Mouse (Mus musculus) heart, embryonic 10.5 days (tissue): ENCODE results near the gene Zswim3. TPM values are rescaled to one million over a fixed set of nuclear protein-coding genes. Genes with fewer than 3 reads are reported as not detected.
A peak's percentile ranks its signal among the peaks of the same experiment; 100 is the strongest.

Experiments
- DNase-seq: peaks from one replicate; pipeline ENCODE4 v3.0.0-alpha.2; 2017; ENCODE audit warnings: low spot score
- H3K27ac ChIP-seq: fragments of 300-500 bp; sonication (generic); 2 replicates; pipeline ENCODE4 v1.5.1; 2016; ENCODE audit warnings: mild to moderate bottlenecking
- H3K27me3 ChIP-seq: fragments of 300-500 bp; sonication (generic); 2 replicates; pipeline ENCODE4 v1.6.1; 2016; ENCODE audit warnings: mild to moderate bottlenecking; ENCODE audit not compliant: poor library complexity, insufficient read depth, severe bottlenecking
- H3K36me3 ChIP-seq: fragments of 300-500 bp; sonication (generic); 2 replicates; pipeline ENCODE4 v1.6.1; 2016; ENCODE audit warnings: mild to moderate bottlenecking, moderate library complexity
- H3K4me1 ChIP-seq: fragments of 300-500 bp; sonication (generic); 2 replicates; pipeline ENCODE4 v1.6.1; 2016; ENCODE audit warnings: mild to moderate bottlenecking
- H3K4me3 ChIP-seq: fragments of 300-500 bp; sonication (generic); 2 replicates; pipeline ENCODE4 v1.5.1; 2016; ENCODE audit warnings: mild to moderate bottlenecking, moderate library complexity
- H3K9me3 ChIP-seq: fragments of 300-500 bp; sonication (generic); 2 replicates; pipeline ENCODE4 v1.6.1; 2016; ENCODE audit warnings: mild to moderate bottlenecking, moderate library complexity
- WGBS: fragments of 180-500 bp; shearing (Covaris S2); methylation state at CpG from one replicate; pipeline ENCODE4 v1.1.7; 2016; 5-methylcytosine and 5-hydroxymethylcytosine counted together
- polyA plus RNA-seq: library from polyadenylated mRNA; unstranded; fragments of >200 nt; fragmentation: Nextera tagmentation; extraction: Ambion mirVana; gene quantifications from 2 replicates; pipeline ENCODE4 v1.2.1, GENCODE M21; 2016

Zswim3 gene
- polyA plus RNA-seq, 1 experiment from 2014 or later = 9.7 TPM

GRCm38 (mm10) chr2:164867566-164867965 is 62.7 kb downstream of the Zswim3 start:
- H3K4me3 ChIP-seq = no peak overlapping the region
- peak overlapping the region; percentile 74 for H3K27ac ChIP-seq
- H3K9me3 ChIP-seq = 0 out of 2 replicates have a peak, but pooled peaks cover 5% of the 10 kb centered on the region
- no peaks in the 10 kb centered on the region for H3K36me3 ChIP-seq
- H3K4me1 ChIP-seq = peaks cover 9% of the 10 kb centered on the region
- H3K27me3 ChIP-seq = peaks cover 4% of the 10 kb centered on the region; the same call in 1 of the 2 replicates
- WGBS = 91% methylated on average over 7 of the region's 7 CpGs
- no peak for DNase-seq

GRCm38 (mm10) chr2:164868491-164868890 is 63.6 kb downstream of the Zswim3 start:
- peaks cover 9% of the 10 kb centered on the region for H3K4me1 ChIP-seq
- no peak overlapping the region for H3K27ac ChIP-seq
- H3K4me3 ChIP-seq = no peak overlapping the region
- 0 out of 2 replicates have a peak, but pooled peaks cover 5% of the 10 kb centered on the region for H3K9me3 ChIP-seq
- no peak for DNase-seq
- peaks cover 4% of the 10 kb centered on the region; the same call in 1 of the 2 replicates for H3K27me3 ChIP-seq
- no peaks in the 10 kb centered on the region for H3K36me3 ChIP-seq
- 68% methylated on average over 7 of the region's 7 CpGs for WGBS

Other genes starting within 250 kb of the Zswim3 start
- 11.1 and 28.0 TPM in 2 replicates for gene Wfdc2, start 242.7 kb upstream of the Zswim3 start, polyA plus RNA-seq
- gene Spint3, start 231.6 kb upstream of the Zswim3 start, polyA plus RNA-seq = not detected in 2 replicates
- gene Wfdc6a, start 219.7 kb upstream of the Zswim3 start, polyA plus RNA-seq = not detected in 2 replicates
- gene Eppin, start 211.5 kb upstream of the Zswim3 start, polyA plus RNA-seq = not detected in 2 replicates
- not detected in 2 replicates for gene Wfdc6b, start 191.6 kb upstream of the Zswim3 start, polyA plus RNA-seq
- gene Wfdc8, start 191.5 kb upstream of the Zswim3 start, polyA plus RNA-seq = not detected in 2 replicates
- gene Wfdc16, start 166.3 kb upstream of the Zswim3 start, polyA plus RNA-seq = not detected in 2 replicates
- not detected in 2 replicates for gene Wfdc10, start 149.1 kb upstream of the Zswim3 start, polyA plus RNA-seq
- gene Wfdc9, start 148.5 kb upstream of the Zswim3 start, polyA plus RNA-seq = not detected in 2 replicates
- not detected in 2 replicates for gene Wfdc11, start 131.0 kb upstream of the Zswim3 start, polyA plus RNA-seq
- gene Wfdc13, start 120.0 kb upstream of the Zswim3 start, polyA plus RNA-seq = not detected in 2 replicates
- not detected in 2 replicates for gene Spint4, start 106.6 kb upstream of the Zswim3 start, polyA plus RNA-seq
- gene Spint5, start 89.8 kb upstream of the Zswim3 start, polyA plus RNA-seq = not detected in 2 replicates
- gene Wfdc3, start 59.2 kb upstream of the Zswim3 start, polyA plus RNA-seq = 0.43 and 0.49 TPM in 2 replicates
- 60.3 and 76.6 TPM in 2 replicates for gene Dnttip1, start 59.1 kb upstream of the Zswim3 start, polyA plus RNA-seq
- 496 and 550 TPM in 2 replicates for gene Ube2c, start 35.2 kb upstream of the Zswim3 start, polyA plus RNA-seq
- gene Tnnc2, start 25.1 kb upstream of the Zswim3 start, polyA plus RNA-seq = 0.67 TPM in 1 of 2 replicates, not detected in the other
- 19.1 and 29.5 TPM in 2 replicates for gene Snx21, start 19.3 kb upstream of the Zswim3 start, polyA plus RNA-seq
- gene Acot8, start 216 bp upstream of the Zswim3 start, polyA plus RNA-seq = 17.8 and 21.5 TPM in 2 replicates
- 13.7 and 14.3 TPM in 2 replicates for gene Zswim1, start 17.6 kb downstream of the Zswim3 start, polyA plus RNA-seq
- gene Spata25, start 23.4 kb downstream of the Zswim3 start, polyA plus RNA-seq = 0.38 TPM in 1 of 2 replicates, not detected in the other
- gene Ctsa, start 27.8 kb downstream of the Zswim3 start, polyA plus RNA-seq = 138 and 149 TPM in 2 replicates
- gene Neurl2, start 28.4 kb downstream of the Zswim3 start, polyA plus RNA-seq = 28.2 and 55.0 TPM in 2 replicates
- gene Pltp, start 52.6 kb downstream of the Zswim3 start, polyA plus RNA-seq = 8.1 and 12.6 TPM in 2 replicates
- gene Pcif1, start 74.2 kb downstream of the Zswim3 start, polyA plus RNA-seq = 57.9 and 61.5 TPM in 2 replicates
- 12.6 and 13.5 TPM in 2 replicates for gene Zfp335, start 106.7 kb downstream of the Zswim3 start, polyA plus RNA-seq
- gene Mmp9, start 135.7 kb downstream of the Zswim3 start, polyA plus RNA-seq = 0.53 and 1.1 TPM in 2 replicates
- 0.74 and 0.92 TPM in 2 replicates for gene Slc12a5, start 155.7 kb downstream of the Zswim3 start, polyA plus RNA-seq
- gene Ncoa5, start 229.8 kb downstream of the Zswim3 start, polyA plus RNA-seq = 52.8 and 64.2 TPM in 2 replicates